Mouse (Mus musculus) lung, embryonic 14.5 days (tissue): ENCODE data around the gene Tet3. TPM values are rescaled to one million over a fixed set of nuclear protein-coding genes. Genes with fewer than 3 reads are reported as not detected.

Source experiments
- ATAC-seq: fragments of 200-750 bp; cut with Nextera tagmentation; 2 replicates; pipeline ENCODE4 v1.8.0; 2017; ENCODE audit warnings: mild to moderate bottlenecking, moderate TSS enrichment, moderate library complexity; ENCODE audit not compliant: insufficient read depth
- DNase-seq: peaks from one replicate; pipeline ENCODE4 v3.0.0-alpha.2; 2015
- H3K27ac ChIP-seq: fragments of 300-500 bp; sonication (generic); 2 replicates; pipeline ENCODE4 v1.5.1; 2014; ENCODE audit warnings: low read depth, mild to moderate bottlenecking, moderate library complexity
- H3K27me3 ChIP-seq: fragments of 300-500 bp; sonication (generic); 2 replicates; pipeline ENCODE4 v1.6.1; 2014; ENCODE audit warnings: low read length, control low read depth; ENCODE audit not compliant: insufficient read depth
- H3K36me3 ChIP-seq: fragments of 300-500 bp; sonication (generic); 2 replicates; pipeline ENCODE4 v1.6.1; 2014; ENCODE audit warnings: control low read depth; ENCODE audit not compliant: insufficient read depth
- H3K4me1 ChIP-seq: fragments of 300-500 bp; sonication (generic); 2 replicates; pipeline ENCODE4 v1.6.1; 2014; ENCODE audit warnings: antibody characterized with exemption, control low read depth; ENCODE audit not compliant: insufficient read depth
- H3K4me2 ChIP-seq: fragments of 300-500 bp; sonication (generic); 2 replicates; pipeline ENCODE4 v1.6.1; 2014; ENCODE audit warnings: mild to moderate bottlenecking
- H3K4me3 ChIP-seq: fragments of 300-500 bp; sonication (generic); 2 replicates; pipeline ENCODE4 v1.5.1; 2014; ENCODE audit warnings: low read depth, low read length
- H3K9ac ChIP-seq: fragments of 300-500 bp; sonication (generic); 2 replicates; pipeline ENCODE4 v1.6.1; 2014
- H3K9me3 ChIP-seq: fragments of 300-500 bp; sonication (generic); 2 replicates; pipeline ENCODE4 v1.6.1; 2016; ENCODE audit warnings: low read depth, low read length, control low read depth
- CTCF ChIP-seq: IDR thresholded peaks from 2 replicates; pipeline ENCODE4 v1.5.1; 2016; ENCODE audit warnings: antibody characterized with exemption, low read depth
- whole genome bisulfite sequencing: fragments of 180-500 bp; shearing (Covaris S2); extraction: QIAGEN DNeasy Blood & Tissue Kit; methylation state at CpG from one replicate; pipeline ENCODE4 v1.1.7; 2014; 5-methylcytosine and 5-hydroxymethylcytosine counted together
- polyA plus RNA-seq: library from polyadenylated mRNA; unstranded; fragments of >200 nt; fragmentation: Nextera tagmentation; extraction: Ambion mirVana; gene quantifications from 2 replicates; pipeline ENCODE4 v1.2.1, GENCODE M21; 2014

The Tet3 gene
- polyA plus RNA-seq, 1 experiment from 2014 or later, result 34.4 TPM

DNA sequence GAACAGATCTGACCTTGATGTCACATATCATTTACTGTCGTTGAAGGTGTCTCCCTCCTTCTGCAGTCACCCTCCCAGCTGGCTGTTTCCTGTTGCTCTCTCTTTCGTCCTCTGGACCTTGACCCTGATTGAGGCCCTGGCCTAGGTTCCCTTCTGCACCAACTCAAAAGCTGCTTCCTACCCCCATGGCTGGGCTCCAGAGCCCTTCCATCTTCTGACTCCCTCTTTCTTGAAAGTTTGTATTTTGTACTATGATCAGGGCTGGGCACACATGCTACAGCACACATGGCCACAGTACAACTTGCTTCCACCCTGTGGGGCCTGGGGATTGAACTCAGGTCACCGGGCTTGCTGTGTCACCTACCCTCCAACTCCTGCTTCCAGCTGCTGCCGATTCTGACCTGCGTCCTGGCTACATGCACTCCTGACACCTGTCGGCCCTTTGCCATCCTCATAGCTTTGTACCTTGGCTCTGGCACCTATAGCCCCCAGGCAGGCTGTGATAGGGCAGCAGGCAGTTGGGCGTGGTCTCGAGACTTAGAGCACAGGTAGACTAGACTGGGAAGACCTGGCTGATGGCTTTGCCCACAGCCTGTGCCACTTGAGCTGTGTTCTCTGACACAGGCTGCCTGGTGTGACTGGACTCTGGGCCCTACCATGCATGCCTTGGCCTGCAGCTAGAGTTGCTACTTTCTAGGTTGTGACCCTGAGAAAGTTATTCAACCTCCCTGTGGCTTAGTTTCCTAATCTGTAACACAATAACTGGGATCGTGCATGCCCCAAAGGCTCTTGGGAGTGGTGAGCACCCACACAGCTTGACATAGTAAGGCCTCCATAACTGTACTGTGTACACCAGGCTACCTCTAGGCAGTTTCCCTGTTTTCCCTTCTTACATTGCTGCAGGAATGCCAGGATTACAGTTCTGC is 103.8 kb downstream of the Tet3 start:
- TF ChIP-seq CTCF, result no peak
- no peak overlapping the region for H3K4me3 ChIP-seq
- peaks cover 68% of the 10 kb centered on the region for H3K36me3 ChIP-seq
- H3K9ac ChIP-seq, result no peak overlapping the region
- no peaks in the 10 kb centered on the region for H3K27me3 ChIP-seq
- DNase-seq, result no peak
- no peak overlapping the region for H3K27ac ChIP-seq
- H3K9me3 ChIP-seq, result no peaks in the 10 kb centered on the region
- no peak for ATAC-seq
- no peaks in the 10 kb centered on the region for H3K4me1 ChIP-seq
- 84% methylated on average over 9 of the region's 9 CpGs for WGBS
- H3K4me2 ChIP-seq, result no peak overlapping the region

DNA sequence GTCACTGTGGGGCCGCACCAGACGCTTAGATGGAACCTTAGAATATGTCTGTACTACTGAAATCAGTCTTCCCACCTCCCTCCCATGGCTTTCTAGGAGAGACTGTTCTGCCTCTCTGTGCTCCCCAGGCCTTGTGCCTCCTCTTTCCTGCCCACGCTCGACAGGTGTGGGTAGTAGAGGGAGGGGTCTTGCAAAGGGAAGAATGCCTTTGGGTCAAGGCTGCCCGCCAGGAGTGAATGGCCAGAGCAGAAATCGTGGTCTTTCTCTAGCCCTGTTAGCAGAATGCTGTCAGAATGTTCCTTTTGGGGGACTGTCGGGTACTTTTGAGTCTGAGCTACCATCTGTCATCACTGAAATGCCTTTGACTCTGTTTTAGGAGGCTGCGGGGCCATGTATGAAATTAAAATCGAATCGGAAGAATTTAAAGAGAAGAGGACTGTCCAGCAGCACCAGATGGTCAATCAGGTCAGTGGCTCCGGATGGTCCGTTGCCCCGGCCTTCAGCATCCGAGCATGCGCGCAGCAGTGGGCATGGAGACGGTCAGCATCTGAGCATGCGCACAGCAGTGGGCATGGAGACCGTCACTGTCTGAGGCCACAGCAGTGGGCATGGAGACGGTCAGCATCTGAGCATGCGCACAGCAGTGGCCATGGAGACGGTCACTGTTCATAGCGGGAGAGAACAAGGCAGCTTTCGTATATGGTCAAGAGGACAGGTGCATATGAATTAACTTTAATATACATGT is 106.0 kb downstream of the Tet3 start:
- DNase-seq, result no peak
- Histone ChIP-seq H3K4me2 (peak overlapping the region; percentile 35; the same call in 1 of the 2 replicates), H3K27me3 (no peaks in the 10 kb centered on the region), H3K4me1 (no peaks in the 10 kb centered on the region), H3K9ac (no peak overlapping the region), H3K36me3 (peaks cover 48% of the 10 kb centered on the region), H3K9me3 (no peaks in the 10 kb centered on the region), H3K27ac (no peak overlapping the region), H3K4me3 (no peak overlapping the region)
- WGBS, result 92% methylated on average over 24 of the region's 24 CpGs
- no peak for ATAC-seq
- no peak for TF ChIP-seq CTCF

DNA sequence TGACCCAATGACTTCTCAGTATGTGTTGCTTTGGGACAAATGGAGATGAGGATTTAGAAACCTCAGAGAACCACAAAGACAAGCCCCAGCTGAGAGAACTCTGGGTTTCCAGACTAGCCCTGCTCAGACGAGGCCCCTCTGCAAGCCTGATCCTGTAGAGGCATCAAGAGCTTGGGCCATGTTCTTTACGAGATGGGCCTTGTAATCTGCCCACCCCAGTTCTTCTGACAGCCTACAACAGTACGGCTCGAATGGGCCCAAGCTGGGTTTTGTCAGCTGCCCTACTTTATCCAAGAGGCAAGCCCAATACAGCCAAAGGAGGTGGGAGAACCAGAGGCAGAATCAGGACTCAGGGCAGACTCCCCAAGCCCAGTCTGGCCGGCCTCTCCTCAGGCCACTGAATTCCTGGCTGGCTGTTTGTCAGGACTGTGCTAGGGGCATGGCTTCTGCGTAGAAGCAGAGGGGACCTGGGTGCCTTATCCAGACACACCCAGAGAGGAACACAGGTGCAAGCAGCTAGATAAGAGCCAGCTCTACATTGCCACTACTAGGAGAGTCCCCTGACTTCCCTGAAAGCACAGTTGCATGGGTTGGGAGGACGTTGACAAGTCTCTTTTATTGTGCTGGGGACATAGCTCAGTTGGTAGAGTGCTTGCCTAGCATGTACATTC is 107.3 kb downstream of the Tet3 start:
- Histone ChIP-seq H3K4me1 (no peaks in the 10 kb centered on the region), H3K27me3 (no peaks in the 10 kb centered on the region), H3K36me3 (peaks cover 37% of the 10 kb centered on the region), H3K9me3 (no peaks in the 10 kb centered on the region), H3K4me3 (no peak overlapping the region), H3K4me2 (peak overlapping the region; percentile 20; the same call in 1 of the 2 replicates), H3K9ac (no peak overlapping the region; the same call in 1 of the 2 replicates), H3K27ac (no peak overlapping the region)
- TF ChIP-seq CTCF, result no peak
- no peak for DNase-seq
- ATAC-seq, result no peak
- whole genome bisulfite sequencing, result 78% methylated on average over 7 of the region's 7 CpGs

DNA sequence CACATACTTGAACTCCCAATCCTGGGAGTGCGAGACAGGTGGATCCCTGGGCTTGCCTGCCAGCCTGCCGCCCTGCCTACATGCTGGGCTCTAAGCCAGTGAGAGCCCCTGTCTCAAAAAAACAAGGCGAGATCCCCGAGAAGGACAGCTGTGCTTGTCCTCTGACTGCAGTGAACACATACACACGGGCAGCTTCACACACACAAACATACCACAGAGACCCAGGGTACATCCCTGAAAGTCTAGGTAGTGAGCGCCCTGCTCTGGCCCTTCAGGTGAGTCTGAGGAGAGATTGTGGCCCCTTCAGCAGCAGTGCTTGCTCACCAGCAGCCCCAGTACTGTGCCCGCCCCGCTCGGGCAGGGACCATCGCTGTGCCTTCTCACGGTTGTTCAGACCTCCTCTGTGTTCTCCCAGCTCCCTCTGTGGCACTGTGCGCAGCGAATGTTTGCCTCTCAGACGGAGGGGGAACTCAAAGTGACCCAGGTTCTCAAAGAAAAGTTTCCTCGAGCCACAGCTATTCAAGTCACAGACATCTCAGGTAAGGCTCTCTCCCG is 108.0 kb downstream of the Tet3 start:
- Histone ChIP-seq H3K36me3 (peaks cover 33% of the 10 kb centered on the region), H3K27ac (no peak overlapping the region), H3K9me3 (no peaks in the 10 kb centered on the region), H3K4me1 (no peaks in the 10 kb centered on the region), H3K9ac (no peak overlapping the region; the same call in 1 of the 2 replicates), H3K27me3 (no peaks in the 10 kb centered on the region), H3K4me3 (no peak overlapping the region), H3K4me2 (no peak overlapping the region)
- TF ChIP-seq CTCF, result no peak
- no peak for DNase-seq
- 84% methylated on average over 16 of the region's 16 CpGs for WGBS
- no peak for ATAC-seq

DNA sequence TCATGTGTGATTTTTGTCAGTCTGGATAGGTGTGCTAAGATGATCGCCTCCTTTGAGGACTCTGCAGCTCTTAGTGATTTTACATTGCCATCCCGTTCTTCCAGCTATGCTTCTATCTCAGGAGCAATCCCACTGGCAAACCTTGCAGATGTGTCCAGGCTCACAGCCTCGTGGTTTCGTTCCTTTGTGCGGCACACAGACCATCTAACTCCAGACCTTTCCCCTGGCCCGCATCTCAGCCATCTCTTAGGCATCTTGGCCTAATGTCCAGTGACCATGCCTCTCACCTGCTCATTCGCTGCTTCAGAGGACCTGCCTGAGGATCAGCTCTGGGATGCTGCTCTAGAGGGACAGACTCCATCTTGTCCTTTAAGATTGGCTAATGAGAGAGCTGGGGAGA is 108.7 kb downstream of the Tet3 start:
- ATAC-seq, result no peak
- Histone ChIP-seq H3K9ac (peak overlapping the region; percentile 79), H3K4me1 (no peaks in the 10 kb centered on the region), H3K4me2 (peak overlapping the region; percentile 80), H3K4me3 (peak overlapping the region; percentile 61), H3K27me3 (no peaks in the 10 kb centered on the region), H3K36me3 (peaks cover 26% of the 10 kb centered on the region), H3K9me3 (no peaks in the 10 kb centered on the region), H3K27ac (no peak overlapping the region)
- no peak for TF ChIP-seq CTCF
- WGBS, result 77% methylated on average over 7 of the region's 7 CpGs
- no peak for DNase-seq

DNA sequence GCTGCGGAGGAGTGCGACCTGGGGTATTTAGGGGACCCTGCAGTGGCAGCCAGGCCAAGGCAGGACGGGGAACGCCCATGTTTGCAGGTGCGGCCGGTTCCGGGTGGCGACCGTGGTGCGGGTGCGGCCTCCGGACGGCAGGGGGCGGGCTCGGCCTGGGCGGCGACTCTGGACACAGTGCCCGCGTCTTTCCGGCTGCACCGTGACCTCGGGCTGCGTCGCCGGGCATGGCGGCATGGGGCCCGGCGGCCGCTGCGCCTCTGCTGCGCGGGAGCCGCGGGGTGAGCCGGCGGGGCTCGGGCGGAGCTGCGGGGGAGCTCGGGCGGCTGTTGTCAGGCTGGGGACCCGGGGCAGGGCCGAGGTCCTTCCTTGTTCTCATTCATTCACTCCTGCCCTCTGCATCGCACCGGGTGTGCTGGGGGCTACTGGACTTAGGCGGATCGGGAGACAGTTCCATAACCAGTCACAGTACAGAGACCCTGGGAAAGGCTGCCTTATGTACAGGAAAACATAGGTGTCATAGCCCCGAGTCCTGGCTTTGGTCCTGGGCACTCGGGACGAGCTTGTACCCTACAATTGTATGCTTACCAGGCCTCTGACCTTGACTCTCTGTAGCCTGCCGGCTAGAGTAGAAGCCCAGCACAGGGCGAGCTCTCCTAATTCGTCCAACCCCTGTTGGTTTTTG is 109.5 kb downstream of the Tet3 start:
- Histone ChIP-seq H3K4me1 (no peaks in the 10 kb centered on the region), H3K27ac (peak overlapping the region; percentile 42; the same call in 1 of the 2 replicates)
- TF ChIP-seq CTCF, result peak; percentile 61

More for the DNA sequence above, 109.5 kb downstream of the Tet3 start:
- H3K27me3 ChIP-seq, result no peaks in the 10 kb centered on the region
- WGBS, result under 1% methylated on average over 53 of the region's 53 CpGs
- peak overlapping the region; percentile 79 for H3K9ac ChIP-seq
- peak overlapping the region; percentile 61 for H3K4me3 ChIP-seq
- peak; percentile 95 for ATAC-seq
- H3K9me3 ChIP-seq, result no peaks in the 10 kb centered on the region
- peak overlapping the region; percentile 80 for H3K4me2 ChIP-seq
- H3K36me3 ChIP-seq, result peaks cover 19% of the 10 kb centered on the region
- DNase-seq, result peak; percentile 91
